Mouse (Mus musculus) brain, embryonic 14.5 days (tissue): ENCODE results near the gene Nubp1.

ENCODE experiments used
- CTCF ChIP-seq: fragments of 200-500 bp; IDR thresholded peaks from 2 replicates; pipeline ENCODE4 v1.5.1; 2012; ENCODE audit warnings: inconsistent platforms, mild to moderate bottlenecking, moderate library complexity, borderline replicate concordance; ENCODE audit not compliant: insufficient read depth, insufficient read length; ENCODE audit errors: extremely low read depth
- POLR2A ChIP-seq: fragments of 200-500 bp; IDR thresholded peaks from 2 replicates; pipeline ENCODE4 v1.6.1; 2012; ENCODE audit warnings: mild to moderate bottlenecking, inconsistent platforms, borderline replicate concordance; ENCODE audit not compliant: poor library complexity, insufficient read depth, insufficient read length, severe bottlenecking; ENCODE audit errors: extremely low read depth

DNA sequence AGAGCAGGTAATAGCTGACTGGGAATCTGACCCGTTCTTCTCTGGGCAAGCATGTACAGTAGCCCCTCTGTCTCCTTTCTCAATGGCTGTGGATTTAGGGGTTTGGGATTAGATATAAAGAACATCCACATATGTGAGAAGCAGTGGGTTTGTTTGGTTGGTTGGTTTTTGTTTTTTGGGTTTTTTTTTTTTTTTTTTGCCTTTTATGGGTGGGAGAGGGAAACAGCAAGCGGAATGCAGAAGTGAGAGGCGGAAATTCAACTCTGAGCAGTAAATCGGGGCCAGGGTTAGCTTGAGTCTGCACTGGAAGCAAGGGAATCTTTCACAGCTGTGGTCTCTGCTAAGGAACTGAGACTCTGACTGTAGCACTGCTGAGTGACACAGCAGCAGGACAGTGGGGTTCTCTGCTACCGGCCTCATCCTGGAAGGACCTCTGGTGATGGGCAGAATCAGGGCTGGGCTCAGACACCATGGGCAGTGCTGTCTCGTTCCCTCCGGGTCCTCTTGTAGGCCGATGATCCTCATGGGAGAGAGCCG, 6.0 kb downstream of the Nubp1 start:
- TF ChIP-seq POLR2A (no peak), CTCF (no peak)
